Comparison of ENCODE assay signal across 22 mouse cellular contexts in the genomic region with DNA sequence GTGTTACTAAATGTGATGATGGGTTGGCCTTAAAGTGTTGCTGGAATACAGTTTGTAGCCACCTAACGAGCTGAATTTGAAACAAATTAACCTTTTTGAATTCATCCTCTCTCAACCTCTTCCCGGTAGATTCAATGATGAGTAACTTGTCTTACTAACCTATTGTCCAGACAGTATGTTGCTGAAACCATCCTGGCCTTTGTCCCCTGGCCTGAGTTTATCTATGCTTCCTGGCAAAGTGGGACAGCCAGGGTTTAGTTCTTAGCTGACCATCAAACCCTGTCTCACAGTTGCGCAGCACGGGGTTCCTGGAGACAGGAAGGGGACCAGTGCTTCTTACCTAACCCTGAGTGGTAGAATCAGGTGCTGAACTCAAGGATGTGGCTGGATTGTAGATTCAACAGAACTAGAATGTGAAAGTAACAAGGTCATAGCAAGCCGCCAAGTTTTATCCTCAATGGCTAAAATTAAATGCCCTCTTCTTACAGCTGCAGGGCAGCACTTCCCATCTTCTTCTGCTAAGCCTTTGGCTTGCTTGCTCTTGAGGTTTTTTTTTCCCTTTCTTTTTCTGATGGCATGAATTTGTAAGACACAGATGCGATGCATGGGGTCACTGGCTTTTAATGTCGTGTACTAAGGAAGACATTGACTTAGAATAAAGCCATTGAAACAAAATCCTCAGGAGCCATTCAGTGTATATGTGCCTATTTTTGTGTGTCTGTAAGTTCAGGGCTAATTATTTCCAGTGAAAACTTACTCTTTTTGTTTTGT. TPM values are rescaled to one million over a fixed set of nuclear protein-coding genes. Genes with fewer than 3 reads are reported as not detected.
DNase-seq lines count a peak whose midpoint lies in the region; ATAC-seq and TF ChIP-seq lines count a peak whose summit lies in the region.
"Had no signal": no experiment of that assay in that cellular context is flagged by ENCODE, and none has a peak within 500 bp of the region (broad histone marks: within the 10 kb centered on the region; RNA-seq: fewer than 3 reads in every experiment).

No protein-coding gene starts in this region.

- no peaks in the 10 kb centered on the region for H3K27me3 ChIP-seq in kidney, adult 2 months (replicated peaks; ENCODE audit: control insufficient read depth, insufficient read depth, low read length)
- H3K27me3 ChIP-seq in kidney, embryonic 14.5 days (ENCODE audit: control insufficient read depth, insufficient read depth, low read length) = no peaks in the 10 kb centered on the region
- H3K27me3 ChIP-seq in megakaryocyte, embryonic 14.5 days (replicated peaks) = peaks cover 76% of the 10 kb centered on the region
- no peaks in the 10 kb centered on the region for H3K27me3 ChIP-seq in hindbrain, embryonic 16.5 days (replicated peaks; ENCODE audit: control insufficient read depth, insufficient read depth, low read length)
- H3K27me3 ChIP-seq: embryonic facial prominence, embryonic 12.5 days; hindbrain, embryonic 13.5 days; limb, embryonic 12.5 days had no signal

- H3K4me2 ChIP-seq in kidney, embryonic 14.5 days (replicated peaks; ENCODE audit: low read depth, low read length) = no peak overlapping the region
- H3K4me2 ChIP-seq in hindbrain, embryonic 16.5 days (ENCODE audit: low read length) = no peak overlapping the region
- H3K4me2 ChIP-seq: embryonic facial prominence, embryonic 12.5 days; heart, embryonic 11.5 days; hindbrain, embryonic 13.5 days; limb, embryonic 12.5 days had no signal

- no peak overlapping the region for H3K9ac ChIP-seq in kidney, embryonic 14.5 days (ENCODE audit: low read depth, low read length)
- no peak overlapping the region for H3K9ac ChIP-seq in hindbrain, embryonic 16.5 days (ENCODE audit: low read depth, low read length)
- H3K9ac ChIP-seq: embryonic facial prominence, embryonic 12.5 days; forebrain, postnatal 0 days; hindbrain, embryonic 13.5 days; limb, embryonic 12.5 days had no signal

- no peak for TF ChIP-seq CTCF in gastrocnemius, adult 2 months (IDR thresholded peaks at IDR 0.05)
- TF ChIP-seq CTCF in kidney, adult 2 months (conservative IDR thresholded peaks at IDR 0.05; ENCODE audit: insufficient read depth, insufficient read length, low read depth, low read length) = no peak

- H3K27ac ChIP-seq in gastrocnemius, adult 2 months = peak overlapping the region; percentile 82
- no peak overlapping the region for H3K27ac ChIP-seq in kidney, adult 2 months (ENCODE audit: insufficient read depth, low read depth, low read length)
- no peak overlapping the region for H3K27ac ChIP-seq in kidney, embryonic 14.5 days (ENCODE audit: low read depth, low read length)
- H3K27ac ChIP-seq in hindbrain, embryonic 16.5 days (ENCODE audit: low read depth, low read length) = no peak overlapping the region
- H3K27ac ChIP-seq: embryonic facial prominence, embryonic 12.5 days; hindbrain, embryonic 13.5 days; limb, embryonic 12.5 days had no signal

- no peak for DNase-seq in gastrocnemius, adult 2 months
- no peak for DNase-seq in gastrocnemius, postnatal 36 days
- peak; percentile 56 for DNase-seq in kidney, adult 2 months
- DNase-seq in urinary bladder, adult 2 months (ENCODE audit: low spot score) = no peak
- DNase-seq: adrenal gland, adult 2 months; cerebellum, adult 2 months; cerebellum, postnatal 25 days; forebrain, postnatal 0 days; gastrocnemius, postnatal 25 days; kidney, postnatal 25 days; lung, postnatal 14 days; thymus, adult 18-20 months; thymus, postnatal 36 days had no signal

- no peaks in the 10 kb centered on the region for H3K36me3 ChIP-seq in kidney, adult 2 months (ENCODE audit: control insufficient read depth, insufficient read depth, low read length)
- no peaks in the 10 kb centered on the region for H3K36me3 ChIP-seq in kidney, embryonic 14.5 days (ENCODE audit: control insufficient read depth, insufficient read depth, low read length)
- H3K36me3 ChIP-seq in megakaryocyte, embryonic 14.5 days (replicated peaks; ENCODE audit: low read length) = no peaks in the 10 kb centered on the region
- no peaks in the 10 kb centered on the region for H3K36me3 ChIP-seq in hindbrain, embryonic 16.5 days (ENCODE audit: control insufficient read depth, insufficient read depth, low read length)
- H3K36me3 ChIP-seq: embryonic facial prominence, embryonic 12.5 days; hindbrain, embryonic 13.5 days; limb, embryonic 12.5 days had no signal

- TF ChIP-seq POLR2A in kidney, adult 2 months (IDR thresholded peaks at IDR 0.05; ENCODE audit: low read depth, low read length) = no peak

- ATAC-seq in kidney, embryonic 14.5 days (ENCODE audit: low FRiP score, low TSS enrichment) = no peak
- ATAC-seq in megakaryocyte, adult 5-6 weeks (ENCODE audit: poor library complexity, severe bottlenecking) = no peak
- no peak for ATAC-seq in hindbrain, embryonic 16.5 days
- ATAC-seq: forebrain, postnatal 0 days; inflammation-experienced regulatory T-cells, adult 6 months had no signal

- H3K4me3 ChIP-seq in gastrocnemius, adult 2 months = no peak overlapping the region
- no peak overlapping the region for H3K4me3 ChIP-seq in kidney, adult 2 months (ENCODE audit: insufficient read depth, low read depth, low read length)
- H3K4me3 ChIP-seq in kidney, embryonic 14.5 days (ENCODE audit: low read length) = no peak overlapping the region
- H3K4me3 ChIP-seq in megakaryocyte, embryonic 14.5 days (replicated peaks) = peak overlapping the region; percentile 44
- H3K4me3 ChIP-seq in hindbrain, embryonic 16.5 days (ENCODE audit: low read length) = no peak overlapping the region
- H3K4me3 ChIP-seq: embryonic facial prominence, embryonic 12.5 days; hindbrain, embryonic 13.5 days; limb, embryonic 12.5 days had no signal

- intact Hi-C loops in gastrocnemius, adult 2 months (cut with DNase I) = no loop called here
- intact Hi-C loops in gastrocnemius, postnatal 36 days (cut with DNase I) = no loop called here

- H3K4me1 ChIP-seq in kidney, adult 2 months (ENCODE audit: control insufficient read depth, insufficient read depth, low read length) = peaks cover 12% of the 10 kb centered on the region; the same call in 1 of the 2 replicates
- H3K4me1 ChIP-seq in kidney, embryonic 14.5 days (ENCODE audit: control insufficient read depth, insufficient read depth, low read length) = peaks cover 14% of the 10 kb centered on the region; the same call in 1 of the 2 replicates
- peaks cover 86% of the 10 kb centered on the region for H3K4me1 ChIP-seq in megakaryocyte, embryonic 14.5 days
- peaks cover 45% of the 10 kb centered on the region for H3K4me1 ChIP-seq in hindbrain, embryonic 16.5 days (ENCODE audit: control insufficient read depth, insufficient read depth, low read depth, low read length)

- 65% methylated on average over 7 of the region's 7 CpGs for WGBS in kidney, adult 2 months
- 81% methylated on average over 7 of the region's 7 CpGs for WGBS in kidney, embryonic 14.5 days
- 72% methylated on average over 7 of the region's 7 CpGs for WGBS in hindbrain, embryonic 16.5 days

- H3K9me3 ChIP-seq in kidney, embryonic 14.5 days (ENCODE audit: control insufficient read depth, low read length) = no peaks in the 10 kb centered on the region
- no peaks in the 10 kb centered on the region for H3K9me3 ChIP-seq in megakaryocyte, embryonic 14.5 days
- no peaks in the 10 kb centered on the region for H3K9me3 ChIP-seq in hindbrain, embryonic 16.5 days (ENCODE audit: control insufficient read depth, low read length)
- H3K9me3 ChIP-seq: embryonic facial prominence, embryonic 12.5 days; hindbrain, embryonic 13.5 days; limb, embryonic 12.5 days had no signal

RNA-seq across cellular contexts. Expression of a gene that starts 7.2 kb away (rescaled TPM):
- total RNA-seq in gastrocnemius, adult 2 months (2021) = 10 to 100 TPM; 60.2 to 66.1 TPM
- total RNA-seq in gastrocnemius, postnatal 36 days (2021) = 10 to 100 TPM; 49.7 to 69.7 TPM
- polyA plus RNA-seq in kidney, adult 2 months (2012; rRNA removed) = 20.5 and 22.9 TPM in 2 replicates
- polyA plus RNA-seq in kidney, embryonic 14.5 days (2014; fragmentation: Nextera tagmentation; extraction: Ambion mirVana) = 18.8 and 27.7 TPM in 2 replicates
- polyA plus RNA-seq in megakaryocyte, embryonic 14.5 days (2012; ENCODE audit: insufficient read depth, low replicate concordance) = 24.6 and 49.2 TPM in 2 replicates
- total RNA-seq in megakaryocyte, adult 5-6 weeks (2015) = 12.0 and 15.6 TPM in 2 replicates
- 12.5 and 24.2 TPM in 2 replicates for total RNA-seq in megakaryocyte, adult 5-6 weeks (2017)
- 49.6 and 52.7 TPM in 2 replicates for polyA plus RNA-seq in hindbrain, embryonic 16.5 days (2015; fragmentation: Nextera tagmentation; extraction: Ambion mirVana)
- 26.0 and 35.3 TPM in 2 replicates for polyA plus RNA-seq in urinary bladder, adult 2 months (2012; rRNA removed)

RNA-seq across cellular contexts. Expression of a gene that starts 7.5 kb away (rescaled TPM):
- 10 to 100 TPM; 17.7 to 18.1 TPM for total RNA-seq in gastrocnemius, adult 2 months (2021)
- total RNA-seq in gastrocnemius, postnatal 36 days (2021) = 10 to 100 TPM; 12.7 to 17.0 TPM
- 29.5 and 31.1 TPM in 2 replicates for polyA plus RNA-seq in kidney, adult 2 months (2012; rRNA removed)
- polyA plus RNA-seq in kidney, embryonic 14.5 days (2014; fragmentation: Nextera tagmentation; extraction: Ambion mirVana) = 77.3 and 82.4 TPM in 2 replicates
- 9.9 TPM in 1 of 2 replicates, not detected in the other for polyA plus RNA-seq in megakaryocyte, embryonic 14.5 days (2012; ENCODE audit: insufficient read depth, low replicate concordance)
- total RNA-seq in megakaryocyte, adult 5-6 weeks (2015) = 61.0 and 73.7 TPM in 2 replicates
- total RNA-seq in megakaryocyte, adult 5-6 weeks (2017) = 66.0 and 69.4 TPM in 2 replicates
- polyA plus RNA-seq in hindbrain, embryonic 16.5 days (2015; fragmentation: Nextera tagmentation; extraction: Ambion mirVana) = 105 and 115 TPM in 2 replicates
- 53.7 and 66.1 TPM in 2 replicates for polyA plus RNA-seq in urinary bladder, adult 2 months (2012; rRNA removed)

RNA-seq across cellular contexts. Expression of a gene that starts 47.7 kb away (rescaled TPM):
- total RNA-seq in gastrocnemius, adult 2 months (2021) = 1 to 10 TPM in 1 of 2 experiments, under 1 TPM in 1; 0.92 to 1.6 TPM
- 1 to 10 TPM; 1.2 to 1.5 TPM for total RNA-seq in gastrocnemius, postnatal 36 days (2021)
- polyA plus RNA-seq in kidney, adult 2 months (2012; rRNA removed) = 2.3 and 2.5 TPM in 2 replicates
- 21.1 and 25.6 TPM in 2 replicates for polyA plus RNA-seq in kidney, embryonic 14.5 days (2014; fragmentation: Nextera tagmentation; extraction: Ambion mirVana)
- polyA plus RNA-seq in megakaryocyte, embryonic 14.5 days (2012; ENCODE audit: insufficient read depth, low replicate concordance) = 4.6 and 11.1 TPM in 2 replicates
- 17.8 and 32.6 TPM in 2 replicates for total RNA-seq in megakaryocyte, adult 5-6 weeks (2015)
- total RNA-seq in megakaryocyte, adult 5-6 weeks (2017) = 23.5 and 50.1 TPM in 2 replicates
- 19.4 and 21.5 TPM in 2 replicates for polyA plus RNA-seq in hindbrain, embryonic 16.5 days (2015; fragmentation: Nextera tagmentation; extraction: Ambion mirVana)
- polyA plus RNA-seq in urinary bladder, adult 2 months (2012; rRNA removed) = 7.6 and 13.6 TPM in 2 replicates
